Mouse (Mus musculus) skeletal muscle tissue, adult 2 months (tissue): Measurements from ENCODE around the gene Krtap16-3.

Source experiments
- DNase-seq: peaks from one replicate; pipeline ENCODE4 v3.0.0-alpha.2; 2012; ENCODE audit warnings: low read depth, low spot score

The Krtap16-3 gene

DNA sequence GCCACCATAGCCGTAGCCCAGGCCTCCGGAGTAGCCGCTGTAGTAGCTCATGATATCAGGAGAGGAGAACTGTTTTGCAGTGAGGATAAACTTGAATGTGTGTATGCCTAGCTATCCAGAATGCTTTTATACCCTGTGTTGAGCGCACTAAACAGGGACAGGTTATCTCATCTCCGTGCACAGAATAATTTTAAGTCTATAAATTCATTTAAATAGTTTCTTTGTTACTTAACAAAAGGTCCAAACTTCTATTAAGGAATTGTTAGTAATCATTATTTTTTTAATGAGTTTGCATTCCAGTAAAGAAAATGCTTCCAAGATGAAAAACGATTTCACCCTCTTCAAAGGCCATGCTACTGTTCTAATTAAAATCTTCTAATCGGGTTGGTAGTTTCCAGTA, at the start of gene Krtap16-3:
Krtap16-3 (minus strand) TSS at position 101 of the 400 bp plus-strand sequence.
- no peak for DNase-seq

DNA sequence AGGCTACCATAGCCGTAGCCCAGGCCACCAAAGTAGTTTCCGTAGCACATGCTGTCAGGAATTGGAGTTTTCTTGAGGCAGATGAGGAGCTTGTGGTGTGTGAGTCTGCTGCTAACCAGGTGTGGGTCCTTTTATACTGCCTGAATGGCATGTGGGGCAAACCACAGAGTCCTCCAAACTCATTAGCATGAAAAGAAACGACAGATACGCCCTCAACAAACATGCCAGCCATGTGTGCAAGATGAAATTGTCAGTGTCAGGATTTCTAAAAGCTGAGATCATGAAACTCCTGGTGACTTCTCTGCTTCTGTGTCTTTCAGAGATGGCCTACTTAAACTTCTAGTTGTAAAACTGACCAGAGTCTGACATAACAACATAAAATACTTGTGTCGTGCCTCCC, 48.0 kb upstream of the Krtap16-3 start, which contains the start of gene Krtap22-2:
Krtap22-2 (minus strand) TSS at position 101 of the 400 bp plus-strand sequence.
- no peak for DNase-seq

- DNase-seq = no peak
Observed at GRCm38 (mm10) chr16:88941106-88941505, 21.6 kb downstream of the Krtap16-3 start.

DNA sequence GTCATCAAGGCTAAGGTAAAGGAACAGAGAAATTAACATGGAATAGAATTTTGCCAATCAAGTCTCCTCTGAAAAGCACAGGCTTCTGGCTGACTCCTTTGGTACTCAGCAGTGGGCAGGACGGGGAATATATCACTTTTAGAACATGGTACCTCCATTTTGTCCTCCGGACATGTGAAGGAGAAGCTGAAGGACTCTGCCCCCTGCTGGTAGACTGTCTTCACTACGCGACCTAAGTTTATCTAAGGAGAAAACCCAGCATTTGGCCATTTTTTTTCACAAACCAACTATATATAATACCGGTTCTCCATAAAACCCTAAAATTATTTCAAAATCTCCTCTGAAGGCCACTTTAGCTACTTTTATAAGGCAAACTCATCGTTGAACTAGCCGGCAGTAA, 24.4 kb downstream of the Krtap16-3 start:
- DNase-seq = no peak

GRCm38 (mm10) chr16:88932165-88932564, 30.5 kb downstream of the Krtap16-3 start, which contains the start of gene Krtap19-9b:
Gene Krtap19-9b (minus strand): TSS chr16:88932265.
- DNase-seq = no peak
